Mouse (Mus musculus): ENCODE data around the gene 3830406C13Rik. TPM values are rescaled to one million over a fixed set of nuclear protein-coding genes. Genes with fewer than 3 reads are reported as not detected.

The 3830406C13Rik gene
- total RNA-seq, 2 experiments from 2014 or later = 27.5 to 29.9 TPM

Other genes with a start within 250 kb of the 3830406C13Rik start
- not detected for gene Gm49355, start 197 bp upstream of the 3830406C13Rik start, total RNA-seq (2021)
- 10 to 100 TPM; 24.9 to 33.5 TPM for gene Fezf2, start 64.0 kb downstream of the 3830406C13Rik start, total RNA-seq (2021)